Mouse (Mus musculus) ES-E14 (cell line): ENCODE results near the gene Carf. TPM values are rescaled to one million over a fixed set of nuclear protein-coding genes. Genes with fewer than 3 reads are reported as not detected.
"Not testable (repeated sequence)": the region's sequence is repeated elsewhere in the genome, so short reads cannot be mapped to it uniquely, and the experiment has no call there.

Source experiments
- DNase-seq: peaks from one replicate; pipeline ENCODE4 v3.0.0-alpha.2; 2013; ENCODE audit warnings: low read depth, low spot score
- H3K27ac ChIP-seq: 2 replicates; pipeline ENCODE4 v1.5.1; 2012; ENCODE audit warnings: low read depth, mild to moderate bottlenecking, low read length, moderate library complexity, mixed read lengths; ENCODE audit not compliant: poor library complexity, insufficient read depth, severe bottlenecking
- H3K36me3 ChIP-seq: 2 replicates; pipeline ENCODE4 v1.6.1; 2012; ENCODE audit warnings: mild to moderate bottlenecking, low read length, moderate library complexity, mixed read lengths; ENCODE audit not compliant: control insufficient read depth, poor library complexity, insufficient read depth, severe bottlenecking
- H3K4me1 ChIP-seq, 2 experiments: fragments of 150-350 bp in 1 of 2; sonication (generic) in 1 of 2; 2 replicates each; pipeline ENCODE4 v1.6.1; 2012; ENCODE audit warnings: low read length in 2 of 2, mild to moderate bottlenecking in 1 of 2, mixed read lengths in 1 of 2; ENCODE audit not compliant: control insufficient read depth in 2 of 2, insufficient read depth in 2 of 2, poor library complexity in 1 of 2
- H3K4me3 ChIP-seq, 2 experiments: fragments of 150-350 bp in 1 of 2; sonication (generic) in 1 of 2; 2 replicates each; pipeline ENCODE4 v1.5.1; 2012; ENCODE audit warnings: low read length in 2 of 2, low read depth in 1 of 2, mild to moderate bottlenecking in 1 of 2, mixed read lengths in 1 of 2; ENCODE audit not compliant: insufficient read depth in 1 of 2, poor library complexity in 1 of 2, severe bottlenecking in 1 of 2
- H3K9ac ChIP-seq: 2 replicates; pipeline ENCODE4 v1.6.1; 2012; ENCODE audit warnings: low read depth, mild to moderate bottlenecking, low read length, mixed read lengths; ENCODE audit not compliant: poor library complexity, insufficient read depth, severe bottlenecking
- H3K9me3 ChIP-seq: fragments of 150-350 bp; sonication (generic); 2 replicates; pipeline ENCODE4 v1.6.1; 2012; ENCODE audit warnings: low read depth, mild to moderate bottlenecking, low read length; ENCODE audit not compliant: control insufficient read depth, insufficient read depth
- CHD2 ChIP-seq: IDR thresholded peaks from 2 replicates; pipeline ENCODE4 v1.6.1; 2014; ENCODE audit warnings: mild to moderate bottlenecking, low read depth, low read length, inconsistent platforms
- HCFC1 ChIP-seq: IDR thresholded peaks from 2 replicates; pipeline ENCODE4 v1.6.1; 2012; ENCODE audit warnings: low read length, inconsistent platforms, borderline replicate concordance; ENCODE audit not compliant: insufficient read depth
- MAFK ChIP-seq: IDR thresholded peaks from 2 replicates; pipeline ENCODE4 v1.6.1; 2014; ENCODE audit warnings: mild to moderate bottlenecking, low read depth, low read length, inconsistent platforms; ENCODE audit not compliant: insufficient read depth
- ZC3H11A ChIP-seq: IDR thresholded peaks from 2 replicates; pipeline ENCODE4 v1.6.1; 2012; ENCODE audit warnings: low read depth, mild to moderate bottlenecking, inconsistent platforms, low read length, borderline replicate concordance
- ZNF384 ChIP-seq: IDR thresholded peaks from 2 replicates; pipeline ENCODE4 v1.6.1; 2012; ENCODE audit warnings: low read depth, low read length, inconsistent platforms
- in situ Hi-C, 2 experiments: fragments of 600-800 bp; cut with MboI; formaldehyde crosslinking; loops; one replicate each; pipeline ENCODE4 v1.15.1; 2025; ENCODE audit warnings: low sequenced_read_pairs in 2 of 2, inconsistent platforms in 1 of 2; ENCODE audit not compliant: unreplicated experiment in 2 of 2
- total RNA-seq: library from RNA; depleted of rRNA; stranded (reverse); fragments of 300-350 nt; gene quantifications from 2 replicates; pipeline ENCODE4 v1.2.3, GENCODE M21; 2012

The Carf gene
- total RNA-seq, 1 experiment, result 4.3 TPM

- H3K4me1 ChIP-seq, result no peaks in the 10 kb centered on the region
- DNase-seq, result no peak
- no peak overlapping the region for H3K9ac ChIP-seq
- H3K27ac ChIP-seq, result no peak overlapping the region
- H3K4me3 ChIP-seq, result no peak overlapping the region
- no peaks in the 10 kb centered on the region for H3K9me3 ChIP-seq
- TF ChIP-seq ZC3H11A (no peak), MAFK (no peak), CHD2 (no peak), HCFC1 (no peak), ZNF384 (no peak)
- in situ Hi-C loops, result no loop called here
- no peaks in the 10 kb centered on the region for H3K36me3 ChIP-seq
These were observed 72.2 kb downstream of the Carf start for GRCm38 (mm10) chr1:60170251-60170650.

GRCm38 (mm10) chr1:60173119-60173518, 75.1 kb downstream of the Carf start:
- TF ChIP-seq ZC3H11A (no peak), HCFC1 (no peak), CHD2 (no peak), MAFK (no peak)
- Histone ChIP-seq H3K36me3 (no peaks in the 10 kb centered on the region), H3K4me3 (no peak overlapping the region), H3K27ac (no peak overlapping the region), H3K9me3 (no peaks in the 10 kb centered on the region), H3K4me1 (no peaks in the 10 kb centered on the region), H3K9ac (no peak overlapping the region)
- no peak for DNase-seq
- in situ Hi-C loops, result no loop called here

DNA sequence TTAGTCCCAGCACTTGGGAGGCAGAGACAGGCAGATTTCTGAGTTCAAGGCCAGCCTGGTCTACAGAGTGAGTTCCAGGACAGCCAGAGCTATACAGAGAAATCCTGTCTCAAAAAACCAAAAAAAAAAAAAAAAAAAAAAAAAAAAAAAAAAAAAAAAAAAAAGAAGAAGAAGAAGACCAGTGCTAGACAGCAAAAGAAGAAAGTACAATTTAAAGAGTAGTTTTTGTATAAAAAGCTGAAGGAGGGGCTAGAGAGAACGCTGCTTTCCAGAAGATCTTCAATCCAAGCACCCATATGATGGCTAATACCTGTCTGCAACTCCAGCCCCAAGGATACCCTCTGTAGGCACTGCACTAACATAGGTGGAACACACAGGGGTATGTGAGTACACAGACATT, 79.8 kb downstream of the Carf start:
- H3K27ac ChIP-seq, DNase-seq, in situ Hi-C loops, H3K9ac ChIP-seq, H3K4me1 ChIP-seq, H3K36me3 ChIP-seq, H3K9me3 ChIP-seq, H3K4me3 ChIP-seq: not testable (repeated sequence)
- TF ChIP-seq ZNF384, result peak; percentile 51; the same call in 1 of the 2 replicates

DNA sequence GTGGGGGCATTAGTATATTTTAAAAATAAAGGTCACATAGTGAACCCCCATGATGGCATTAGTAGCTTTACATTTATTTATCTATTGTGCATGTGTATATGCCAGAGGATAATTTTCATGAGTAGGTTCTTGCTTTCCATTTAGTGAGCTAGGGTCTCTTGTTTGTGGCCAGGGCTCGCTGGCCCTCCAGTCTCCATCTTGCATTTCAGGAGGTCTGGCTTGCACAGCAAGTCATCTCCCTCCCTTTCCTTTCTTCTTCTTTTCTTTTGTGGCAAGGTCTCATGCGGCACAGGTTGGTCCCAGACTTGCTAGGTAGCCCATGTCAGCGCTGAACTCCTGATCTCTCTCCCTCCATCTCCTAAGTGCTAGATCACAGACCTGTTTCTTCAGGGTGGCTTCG, 81.3 kb downstream of the Carf start:
- no peak overlapping the region for H3K27ac ChIP-seq
- no peak for TF ChIP-seq MAFK
- no peak for TF ChIP-seq ZC3H11A
- no peak for TF ChIP-seq HCFC1
- TF ChIP-seq CHD2, result no peak
- no peak for TF ChIP-seq ZNF384
- in situ Hi-C loops, result no loop called here
- no peak for DNase-seq
- no peaks in the 10 kb centered on the region for H3K9me3 ChIP-seq
- H3K9ac ChIP-seq, result no peak overlapping the region
- peak overlapping the region in 1 of 2 experiments; percentile 89; a peak in 2 of 4 replicates for H3K4me3 ChIP-seq
- H3K36me3 ChIP-seq, result no peaks in the 10 kb centered on the region
- H3K4me1 ChIP-seq, result no peaks in the 10 kb centered on the region

- no peaks in the 10 kb centered on the region for H3K9me3 ChIP-seq
- in situ Hi-C loops, result no loop called here
- peak within 1 kb of the TSS; percentile 89 for H3K4me3 ChIP-seq
- H3K36me3 ChIP-seq, result no peaks in the 10 kb centered on the region
- peak within 1 kb of the TSS; percentile 91 for H3K9ac ChIP-seq
- peak within 1 kb of the TSS; percentile 78 for H3K27ac ChIP-seq
- TF ChIP-seq ZC3H11A (no peak), MAFK (peak; percentile 38; the same call in 1 of the 2 replicates)
- peak; percentile 90 for DNase-seq
- no peaks in the 10 kb centered on the region for H3K4me1 ChIP-seq
These were observed 82.1 kb downstream of the Carf start, which contains the start of gene Nbeal1 for GRCm38 (mm10) chr1:60179932-60180783. Gene Nbeal1, plus strand, starts transcription at chr1:60180599.
